Mouse (Mus musculus): ENCODE measurements around the gene Lama2. TPM values are rescaled to one million over a fixed set of nuclear protein-coding genes. Genes with fewer than 3 reads are reported as not detected.

The Lama2 gene
- polyA plus RNA-seq, 1 experiment from 2014 or later = 7.1 TPM

GRCm38 (mm10) chr10:27114131-27114530 lies 505.4 kb downstream of the Lama2 start:
- Histone ChIP-seq H3K4me2 (no peak overlapping the region), H3K4me3 (ENCODE audit: low read depth, low read length) (no peak overlapping the region), H3K27me3 (ENCODE audit: control insufficient read depth, insufficient read depth, low read length) (no peaks in the 10 kb centered on the region), H3K4me1 (ENCODE audit: control insufficient read depth, insufficient read depth, low read length) (no peaks in the 10 kb centered on the region), H3K27ac (ENCODE audit: low read depth, low read length) (no peak overlapping the region), H3K36me3 (ENCODE audit: control insufficient read depth, insufficient read depth, low read length) (no peaks in the 10 kb centered on the region), H3K9me3 (ENCODE audit: control insufficient read depth, low read length) (no peaks in the 10 kb centered on the region), H3K9ac (ENCODE audit: low read length) (no peak overlapping the region)
- no peak for ATAC-seq (ENCODE audit: low FRiP score)
- whole genome bisulfite sequencing = 92% methylated on average over 3 of the region's 3 CpGs
- no peak for DNase-seq (ENCODE audit: low spot score, missing footprints)

- ATAC-seq (ENCODE audit: low FRiP score) (no peak), DNase-seq (ENCODE audit: low spot score, missing footprints) (no peak)
- no peaks in the 10 kb centered on the region for H3K27me3 ChIP-seq (ENCODE audit: control insufficient read depth, insufficient read depth, low read length)
- no peaks in the 10 kb centered on the region for H3K4me1 ChIP-seq (ENCODE audit: control insufficient read depth, insufficient read depth, low read length)
- H3K4me2 ChIP-seq = no peak overlapping the region
- no peaks in the 10 kb centered on the region for H3K9me3 ChIP-seq (ENCODE audit: control insufficient read depth, low read length)
- H3K4me3 ChIP-seq (ENCODE audit: low read depth, low read length) = no peak overlapping the region
- no peak overlapping the region for H3K9ac ChIP-seq (ENCODE audit: low read length)
- 81% methylated on average over 5 of the region's 5 CpGs for WGBS
- H3K27ac ChIP-seq (ENCODE audit: low read depth, low read length) = no peak overlapping the region
- no peaks in the 10 kb centered on the region for H3K36me3 ChIP-seq (ENCODE audit: control insufficient read depth, insufficient read depth, low read length)
Observed at GRCm38 (mm10) chr10:27103811-27104210, 515.7 kb downstream of the Lama2 start.

GRCm38 (mm10) chr10:27101800-27102353 lies 517.7 kb downstream of the Lama2 start:
- Histone ChIP-seq H3K4me2 (no peak overlapping the region), H3K9ac (ENCODE audit: low read length) (no peak overlapping the region), H3K4me1 (ENCODE audit: control insufficient read depth, insufficient read depth, low read length) (no peaks in the 10 kb centered on the region), H3K9me3 (ENCODE audit: control insufficient read depth, low read length) (no peaks in the 10 kb centered on the region), H3K36me3 (ENCODE audit: control insufficient read depth, insufficient read depth, low read length) (no peaks in the 10 kb centered on the region), H3K27me3 (ENCODE audit: control insufficient read depth, insufficient read depth, low read length) (no peaks in the 10 kb centered on the region), H3K27ac (ENCODE audit: low read depth, low read length) (no peak overlapping the region), H3K4me3 (ENCODE audit: low read depth, low read length) (no peak overlapping the region)
- no peak for ATAC-seq (ENCODE audit: low FRiP score)
- no peak for DNase-seq (ENCODE audit: low spot score, missing footprints)
- 85% methylated on average over 3 of the region's 3 CpGs for WGBS

GRCm38 (mm10) chr10:27077113-27077512 lies 542.4 kb downstream of the Lama2 start:
- Histone ChIP-seq H3K27ac (ENCODE audit: low read depth, low read length) (no peak overlapping the region), H3K36me3 (ENCODE audit: control insufficient read depth, insufficient read depth, low read length) (no peaks in the 10 kb centered on the region), H3K9me3 (ENCODE audit: control insufficient read depth, low read length) (no peaks in the 10 kb centered on the region), H3K27me3 (ENCODE audit: control insufficient read depth, insufficient read depth, low read length) (no peaks in the 10 kb centered on the region), H3K4me3 (ENCODE audit: low read depth, low read length) (no peak overlapping the region), H3K9ac (ENCODE audit: low read length) (no peak overlapping the region), H3K4me1 (ENCODE audit: control insufficient read depth, insufficient read depth, low read length) (no peaks in the 10 kb centered on the region), H3K4me2 (no peak overlapping the region)
- no peak for DNase-seq (ENCODE audit: low spot score, missing footprints)
- WGBS = 92% methylated on average over 2 of the region's 2 CpGs
- ATAC-seq (ENCODE audit: low FRiP score) = no peak

- no peak overlapping the region for H3K4me2 ChIP-seq
- 81% methylated on average over 2 of the region's 2 CpGs for WGBS
- DNase-seq (ENCODE audit: low spot score, missing footprints) (no peak), ATAC-seq (ENCODE audit: low FRiP score) (no peak)
- H3K27ac ChIP-seq (ENCODE audit: low read depth, low read length) = no peak overlapping the region
- no peaks in the 10 kb centered on the region for H3K27me3 ChIP-seq (ENCODE audit: control insufficient read depth, insufficient read depth, low read length)
- H3K9me3 ChIP-seq (ENCODE audit: control insufficient read depth, low read length) = no peaks in the 10 kb centered on the region
- H3K36me3 ChIP-seq (ENCODE audit: control insufficient read depth, insufficient read depth, low read length) = no peaks in the 10 kb centered on the region
- H3K9ac ChIP-seq (ENCODE audit: low read length) = no peak overlapping the region
- no peaks in the 10 kb centered on the region for H3K4me1 ChIP-seq (ENCODE audit: control insufficient read depth, insufficient read depth, low read length)
- no peak overlapping the region for H3K4me3 ChIP-seq (ENCODE audit: low read depth, low read length)
Observed at GRCm38 (mm10) chr10:27068794-27069435, 550.6 kb downstream of the Lama2 start.

- Histone ChIP-seq H3K4me1 (ENCODE audit: control insufficient read depth, insufficient read depth, low read length) (no peaks in the 10 kb centered on the region), H3K4me2 (no peak overlapping the region), H3K27ac (ENCODE audit: low read depth, low read length) (no peak overlapping the region), H3K9me3 (ENCODE audit: control insufficient read depth, low read length) (no peaks in the 10 kb centered on the region), H3K36me3 (ENCODE audit: control insufficient read depth, insufficient read depth, low read length) (no peaks in the 10 kb centered on the region), H3K4me3 (ENCODE audit: low read depth, low read length) (no peak overlapping the region), H3K27me3 (ENCODE audit: control insufficient read depth, insufficient read depth, low read length) (no peaks in the 10 kb centered on the region), H3K9ac (ENCODE audit: low read length) (no peak overlapping the region)
- ATAC-seq (ENCODE audit: low FRiP score) (no peak), DNase-seq (ENCODE audit: low spot score, missing footprints) (no peak)
- 83% methylated on average over 4 of the region's 4 CpGs for WGBS
Observed at GRCm38 (mm10) chr10:27063671-27064070, 555.9 kb downstream of the Lama2 start.

GRCm38 (mm10) chr10:27054488-27054887 lies 565.1 kb downstream of the Lama2 start:
- no peak overlapping the region for H3K4me2 ChIP-seq
- no peaks in the 10 kb centered on the region for H3K9me3 ChIP-seq (ENCODE audit: control insufficient read depth, low read length)
- H3K4me1 ChIP-seq (ENCODE audit: control insufficient read depth, insufficient read depth, low read length) = no peaks in the 10 kb centered on the region
- H3K27ac ChIP-seq (ENCODE audit: low read depth, low read length) = no peak overlapping the region
- no peaks in the 10 kb centered on the region for H3K27me3 ChIP-seq (ENCODE audit: control insufficient read depth, insufficient read depth, low read length)
- H3K4me3 ChIP-seq (ENCODE audit: low read depth, low read length) = no peak overlapping the region
- H3K9ac ChIP-seq (ENCODE audit: low read length) = no peak overlapping the region
- DNase-seq (ENCODE audit: low spot score, missing footprints) (no peak), ATAC-seq (ENCODE audit: low FRiP score) (no peak)
- 60% methylated on average over 4 of the region's 4 CpGs for WGBS
- no peaks in the 10 kb centered on the region for H3K36me3 ChIP-seq (ENCODE audit: control insufficient read depth, insufficient read depth, low read length)

GRCm38 (mm10) chr10:27047196-27047595 lies 572.4 kb downstream of the Lama2 start:
- Histone ChIP-seq H3K27me3 (ENCODE audit: control insufficient read depth, insufficient read depth, low read length) (no peaks in the 10 kb centered on the region), H3K36me3 (ENCODE audit: control insufficient read depth, insufficient read depth, low read length) (no peaks in the 10 kb centered on the region), H3K9ac (ENCODE audit: low read length) (no peak overlapping the region), H3K4me1 (ENCODE audit: control insufficient read depth, insufficient read depth, low read length) (no peaks in the 10 kb centered on the region), H3K4me3 (ENCODE audit: low read depth, low read length) (no peak overlapping the region), H3K4me2 (no peak overlapping the region), H3K9me3 (ENCODE audit: control insufficient read depth, low read length) (no peaks in the 10 kb centered on the region), H3K27ac (ENCODE audit: low read depth, low read length) (no peak overlapping the region)
- ATAC-seq (ENCODE audit: low FRiP score) (no peak), DNase-seq (ENCODE audit: low spot score, missing footprints) (no peak)
- WGBS = 86% methylated on average over 2 of the region's 2 CpGs

- Histone ChIP-seq H3K36me3 (ENCODE audit: control insufficient read depth, insufficient read depth, low read length) (no peaks in the 10 kb centered on the region), H3K9ac (ENCODE audit: low read length) (no peak overlapping the region), H3K27me3 (ENCODE audit: control insufficient read depth, insufficient read depth, low read length) (no peaks in the 10 kb centered on the region), H3K4me2 (no peak overlapping the region), H3K9me3 (ENCODE audit: control insufficient read depth, low read length) (no peaks in the 10 kb centered on the region), H3K4me3 (ENCODE audit: low read depth, low read length) (no peak overlapping the region), H3K4me1 (ENCODE audit: control insufficient read depth, insufficient read depth, low read length) (no peaks in the 10 kb centered on the region), H3K27ac (ENCODE audit: low read depth, low read length) (no peak overlapping the region)
- ATAC-seq (ENCODE audit: low FRiP score) = no peak
- WGBS = 72% methylated on average over 1 of the region's 1 CpGs
- DNase-seq (ENCODE audit: low spot score, missing footprints) = no peak
Observed at GRCm38 (mm10) chr10:27041812-27042211, 577.7 kb downstream of the Lama2 start.

Measured in midbrain, embryonic 11.5 days (tissue).